Mouse (Mus musculus): ENCODE data around the gene Fam19a2.

- TF ChIP-seq CTCF (IDR thresholded peaks at IDR 0.05; ENCODE audit: control insufficient read depth, insufficient read depth, insufficient replicate concordance, low read depth, low read length) (no peak), POLR2A (IDR thresholded peaks at IDR 0.05; ENCODE audit: control insufficient read depth, low read depth, low read length) (no peak)
Observed at GRCm38 (mm10) chr10:123342591-123343236, 78.9 kb downstream of the Fam19a2 start.
